Mouse (Mus musculus): Measurements from ENCODE around the gene Psg16. TPM values are rescaled to one million over a fixed set of nuclear protein-coding genes. Genes with fewer than 3 reads are reported as not detected.

Psg16 gene
- total and polyA plus RNA-seq, 3 experiments: 0.27 TPM; not detected in 2

- no peaks in the 10 kb centered on the region for H3K27me3 ChIP-seq (replicated peaks)
- no peak overlapping the region for H3K27ac ChIP-seq (ENCODE audit: insufficient read depth, low read depth)
- no peaks in the 10 kb centered on the region for H3K36me3 ChIP-seq (replicated peaks in 1 of 2; ENCODE audit: control insufficient read depth in 1 of 2, insufficient read depth in 1 of 2, low read length in 1 of 2)
- DNase-seq (ENCODE audit: extremely low read depth): no peak
- H3K4me1 ChIP-seq (ENCODE audit: control insufficient read depth in 1 of 2, insufficient read depth in 2 of 2): peaks cover 14 to 43% of the 10 kb centered on the region in 2 experiments
- H3K4me3 ChIP-seq (replicated peaks in 1 of 3; ENCODE audit: low read depth in 2 of 3, low read length in 2 of 3, poor library complexity in 1 of 3): no peak overlapping the region
- H3K9ac ChIP-seq (ENCODE audit: insufficient read depth, low read depth): no peak overlapping the region
- peaks cover 2% of the 10 kb centered on the region for H3K9me3 ChIP-seq (replicated peaks; ENCODE audit: low read length)
- H3K79me2 ChIP-seq (replicated peaks; ENCODE audit: control insufficient read depth, extremely low read depth, insufficient read depth, poor library complexity, severe bottlenecking): no peaks in the 10 kb centered on the region
- TF ChIP-seq CTCF (conservative IDR thresholded peaks at IDR 0.05 in 1 of 2, IDR thresholded peaks at IDR 0.05 in 1 of 2; ENCODE audit: low read depth in 2 of 2, low read length in 2 of 2) (peak in 1 of 2 experiments; percentile 31; a peak in 2 of 4 replicates), SIN3A (IDR thresholded peaks at IDR 0.05; ENCODE audit: low read length) (no peak), RCOR1 (conservative IDR thresholded peaks at IDR 0.05; ENCODE audit: low read depth, low read length) (no peak), ETS1 (conservative IDR thresholded peaks at IDR 0.05; ENCODE audit: low read depth, low read length) (no peak)
- dilution Hi-C loops (cut with MboI; ENCODE audit: extremely low pct_ligation_motif_present, extremely low pct_unique_long_range_greater_than_20kb, low sequenced_read_pairs) (no loop called here), in situ Hi-C loops (cut with MboI; ENCODE audit: low pct_ligation_motif_present, low pct_unique_long_range_greater_than_20kb, low sequenced_read_pairs) (no loop called here)
- H3K4me2 ChIP-seq (ENCODE audit: insufficient read depth, low read depth, poor library complexity, severe bottlenecking): no peak overlapping the region
These were observed 12.8 kb upstream of the Psg16 start for GRCm38 (mm10) chr7:17060782-17061605.

- peaks cover 14 to 43% of the 10 kb centered on the region in 2 experiments for H3K4me1 ChIP-seq (ENCODE audit: control insufficient read depth in 1 of 2, insufficient read depth in 2 of 2)
- in situ Hi-C loops (cut with MboI; ENCODE audit: low pct_ligation_motif_present, low pct_unique_long_range_greater_than_20kb, low sequenced_read_pairs): no loop called here
These were observed 11.5 kb upstream of the Psg16 start, which contains the start of gene Hif3a for GRCm38 (mm10) chr7:17062389-17062788. Gene Hif3a, minus strand, starts transcription at chr7:17062427.

GRCm38 (mm10) chr7:17062845-17063244 lies 11.0 kb upstream of the Psg16 start:
- Histone ChIP-seq H3K9me3 (replicated peaks; ENCODE audit: low read length) (no peaks in the 10 kb centered on the region), H3K4me1 (ENCODE audit: control insufficient read depth in 1 of 2, insufficient read depth in 2 of 2) (peaks cover 14 to 44% of the 10 kb centered on the region in 2 experiments), H3K27me3 (replicated peaks) (no peaks in the 10 kb centered on the region), H3K36me3 (replicated peaks in 1 of 2; ENCODE audit: control insufficient read depth in 1 of 2, insufficient read depth in 1 of 2, low read length in 1 of 2) (no peaks in the 10 kb centered on the region), H3K27ac (ENCODE audit: insufficient read depth, low read depth) (no peak overlapping the region), H3K9ac (ENCODE audit: insufficient read depth, low read depth) (no peak overlapping the region), H3K4me3 (replicated peaks in 1 of 3; ENCODE audit: low read depth in 2 of 3, low read length in 2 of 3, poor library complexity in 1 of 3) (no peak overlapping the region), H3K4me2 (ENCODE audit: insufficient read depth, low read depth, poor library complexity, severe bottlenecking) (no peak overlapping the region), H3K79me2 (replicated peaks; ENCODE audit: control insufficient read depth, extremely low read depth, insufficient read depth, poor library complexity, severe bottlenecking) (no peaks in the 10 kb centered on the region)
- in situ Hi-C loops (cut with MboI; ENCODE audit: low pct_ligation_motif_present, low pct_unique_long_range_greater_than_20kb, low sequenced_read_pairs) (no loop called here), dilution Hi-C loops (cut with MboI; ENCODE audit: extremely low pct_ligation_motif_present, extremely low pct_unique_long_range_greater_than_20kb, low sequenced_read_pairs) (no loop called here)
- no peak for DNase-seq (ENCODE audit: extremely low read depth)
- no peak for TF ChIP-seq MXI1 (IDR thresholded peaks at IDR 0.05; ENCODE audit: low read depth, low read length)
- TF ChIP-seq JUN (IDR thresholded peaks at IDR 0.05; ENCODE audit: insufficient read depth, low read depth, low read length): no peak

More at GRCm38 (mm10) chr7:17062389-17062788, 11.5 kb upstream of the Psg16 start, which contains the start of gene Hif3a:
- DNase-seq (ENCODE audit: extremely low read depth): no peak
- no peaks in the 10 kb centered on the region for H3K27me3 ChIP-seq (replicated peaks)
- H3K9ac ChIP-seq (ENCODE audit: insufficient read depth, low read depth): no peak within 1 kb of the TSS
- H3K4me3 ChIP-seq (replicated peaks in 1 of 3; ENCODE audit: low read depth in 2 of 3, low read length in 2 of 3, poor library complexity in 1 of 3): no peak within 1 kb of the TSS
- no peaks in the 10 kb centered on the region for H3K9me3 ChIP-seq (replicated peaks; ENCODE audit: low read length)
- H3K36me3 ChIP-seq (replicated peaks in 1 of 2; ENCODE audit: control insufficient read depth in 1 of 2, insufficient read depth in 1 of 2, low read length in 1 of 2): no peaks in the 10 kb centered on the region
- H3K27ac ChIP-seq (ENCODE audit: insufficient read depth, low read depth): no peak within 1 kb of the TSS
- TF ChIP-seq MAZ (IDR thresholded peaks at IDR 0.05; ENCODE audit: low read depth, low read length) (no peak), E2F4 (IDR thresholded peaks at IDR 0.05; ENCODE audit: insufficient replicate concordance, low read depth, low read length) (no peak), ZNF384 (IDR thresholded peaks at IDR 0.05; ENCODE audit: low read depth, low read length) (no peak), TBP (conservative IDR thresholded peaks at IDR 0.05; ENCODE audit: low read depth, low read length) (no peak), MEF2A (IDR thresholded peaks at IDR 0.05; ENCODE audit: borderline replicate concordance, low read depth, low read length) (no peak), ELF1 (IDR thresholded peaks at IDR 0.05; ENCODE audit: low read depth, low read length) (no peak), MXI1 (IDR thresholded peaks at IDR 0.05; ENCODE audit: low read depth, low read length) (no peak)
- no peaks in the 10 kb centered on the region for H3K79me2 ChIP-seq (replicated peaks; ENCODE audit: control insufficient read depth, extremely low read depth, insufficient read depth, poor library complexity, severe bottlenecking)
- dilution Hi-C loops (cut with MboI; ENCODE audit: extremely low pct_ligation_motif_present, extremely low pct_unique_long_range_greater_than_20kb, low sequenced_read_pairs): no loop called here
- no peak within 1 kb of the TSS for H3K4me2 ChIP-seq (ENCODE audit: insufficient read depth, low read depth, poor library complexity, severe bottlenecking)
